Mouse (Mus musculus) erythroblast, embryonic 14.5 days (primary cell): ENCODE measurements around the gene Xpo6.

Source experiments
- GATA1 ChIP-seq: IDR thresholded peaks from 2 replicates; pipeline ENCODE4 v1.6.1; 2012; ENCODE audit warnings: low read length, inconsistent platforms, mixed read lengths
- TAL1 ChIP-seq: IDR thresholded peaks from 3 replicates; pipeline ENCODE4 v1.6.1; 2012; ENCODE audit warnings: low read length, inconsistent platforms, mixed read lengths

GRCm38 (mm10) chr7:126058918-126059317 lies 141.4 kb downstream of the Xpo6 start:
- TF ChIP-seq TAL1: no peak
- no peak for TF ChIP-seq GATA1
